Mouse (Mus musculus) forebrain, embryonic 13.5 days (tissue): ENCODE data around the gene Ryr2. TPM values are rescaled to one million over a fixed set of nuclear protein-coding genes. Genes with fewer than 3 reads are reported as not detected.

Source experiments
- ATAC-seq: fragments of 200-750 bp; cut with Nextera tagmentation; 2 replicates; pipeline ENCODE4 v1.8.0; 2017
- H3K27ac ChIP-seq: fragments of 300-500 bp; sonication (generic); 2 replicates; pipeline ENCODE4 v1.5.1; 2015; ENCODE audit warnings: inconsistent platforms, mild to moderate bottlenecking, moderate library complexity
- H3K27me3 ChIP-seq: fragments of 300-500 bp; sonication (generic); 2 replicates; pipeline ENCODE4 v1.6.1; 2015; ENCODE audit warnings: mild to moderate bottlenecking, inconsistent platforms
- H3K36me3 ChIP-seq: fragments of 300-500 bp; sonication (generic); 2 replicates; pipeline ENCODE4 v1.6.1; 2015; ENCODE audit warnings: mild to moderate bottlenecking, inconsistent platforms; ENCODE audit not compliant: poor library complexity, severe bottlenecking
- H3K4me1 ChIP-seq: fragments of 300-500 bp; sonication (generic); 2 replicates; pipeline ENCODE4 v1.6.1; 2015; ENCODE audit warnings: inconsistent platforms
- H3K4me2 ChIP-seq: fragments of 300-500 bp; sonication (generic); 2 replicates; pipeline ENCODE4 v1.6.1; 2015; ENCODE audit warnings: inconsistent platforms, mild to moderate bottlenecking, moderate library complexity
- H3K4me3 ChIP-seq: fragments of 300-500 bp; sonication (generic); 2 replicates; pipeline ENCODE4 v1.5.1; 2015; ENCODE audit warnings: mild to moderate bottlenecking, inconsistent platforms
- H3K9ac ChIP-seq: fragments of 300-500 bp; sonication (generic); 2 replicates; pipeline ENCODE4 v1.6.1; 2015; ENCODE audit warnings: mild to moderate bottlenecking, inconsistent platforms
- H3K9me3 ChIP-seq: fragments of 300-500 bp; sonication (generic); replicated peaks from 2 replicates; pipeline ENCODE4 v1.6.1; 2016; ENCODE audit warnings: inconsistent platforms
- WGBS: fragments of 180-500 bp; shearing (Covaris S2); methylation state at CpG from one replicate; pipeline ENCODE4 v1.1.7; 2015; 5-methylcytosine and 5-hydroxymethylcytosine counted together
- polyA plus RNA-seq: library from polyadenylated mRNA; unstranded; fragments of >200 nt; fragmentation: Nextera tagmentation; extraction: Ambion mirVana; gene quantifications from 2 replicates; pipeline ENCODE4 v1.2.1, GENCODE M21; 2015

Ryr2 gene
- polyA plus RNA-seq, 1 experiment from 2014 or later = 0.53 TPM

DNA sequence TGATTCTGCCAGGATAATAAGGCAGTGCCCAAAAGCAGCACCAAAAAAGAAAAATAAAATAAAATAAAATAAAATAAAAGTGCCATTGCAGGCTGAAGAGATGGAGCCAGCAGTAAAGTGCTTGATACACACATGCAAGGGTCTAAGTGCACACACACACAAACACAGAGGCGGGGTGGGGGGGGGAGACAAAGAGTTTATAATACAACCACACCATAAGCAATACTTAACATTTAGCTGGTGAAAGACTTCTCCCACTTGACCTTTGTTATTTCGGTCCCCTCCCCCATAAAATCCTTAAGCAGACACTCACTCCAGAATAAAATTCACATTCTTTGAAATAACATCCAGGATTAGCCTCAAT is 22.7 kb downstream of the Ryr2 start:
- Histone ChIP-seq H3K4me1 (0 out of 2 replicates have a peak, but pooled peaks cover 4% of the 10 kb centered on the region), H3K9me3 (no peaks in the 10 kb centered on the region), H3K27me3 (no peaks in the 10 kb centered on the region), H3K9ac (no peak overlapping the region), H3K4me2 (no peak overlapping the region), H3K36me3 (no peaks in the 10 kb centered on the region), H3K27ac (no peak overlapping the region), H3K4me3 (no peak overlapping the region)
- no peak for ATAC-seq
- WGBS = 95% methylated on average over 2 of the region's 2 CpGs

DNA sequence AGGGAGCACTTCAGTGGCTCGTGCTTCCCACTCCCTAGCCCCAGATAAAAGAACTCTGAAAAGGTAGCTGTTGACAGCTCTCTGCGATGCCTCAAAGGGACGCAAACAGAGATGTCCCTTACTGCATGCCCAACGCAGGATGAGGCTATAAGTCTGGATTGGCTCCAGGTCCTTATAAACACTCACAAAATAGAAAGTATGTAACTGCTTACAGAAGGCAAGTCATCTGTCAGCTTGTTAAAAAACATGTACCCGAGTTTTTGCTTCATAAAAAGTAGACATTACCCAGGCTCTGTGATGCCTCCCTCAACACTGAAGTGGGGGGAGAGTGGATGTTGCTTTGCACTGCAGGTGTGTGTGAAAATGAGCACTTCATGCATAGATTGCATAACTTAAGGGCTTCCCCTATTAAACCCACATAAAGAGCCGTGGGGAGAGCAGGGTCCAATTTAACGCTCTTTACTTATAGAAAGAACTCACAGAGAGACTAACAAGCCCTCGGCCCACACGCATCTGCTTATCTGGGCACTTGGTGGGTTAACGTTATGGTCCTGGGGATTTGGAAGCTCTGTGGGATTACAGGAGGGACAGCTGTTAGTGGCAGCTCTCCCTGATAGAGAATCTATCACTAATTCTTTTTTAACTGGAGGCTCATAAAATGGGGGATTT is 23.2 kb downstream of the Ryr2 start:
- no peak overlapping the region for H3K4me3 ChIP-seq

DNA sequence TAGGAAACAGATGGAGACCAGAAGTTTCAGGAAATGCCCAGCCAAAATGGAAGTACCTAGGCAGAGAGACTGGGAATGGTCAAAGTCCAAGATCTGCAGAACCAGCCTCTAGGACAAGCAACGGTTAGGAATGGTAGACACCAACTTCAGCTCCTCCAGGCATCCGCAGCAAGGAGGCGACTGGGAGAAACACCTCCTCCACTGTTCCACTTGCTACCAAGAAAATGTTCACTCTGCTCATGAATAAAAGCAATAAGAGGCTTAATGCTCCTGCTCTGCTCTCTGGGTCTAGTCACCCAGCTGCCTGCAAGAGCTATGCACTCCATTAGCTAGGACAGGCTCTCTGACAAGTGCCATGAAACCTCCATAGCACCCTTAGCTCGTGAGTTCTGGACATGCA is 26.2 kb downstream of the Ryr2 start:
- Histone ChIP-seq H3K27me3 (no peaks in the 10 kb centered on the region), H3K4me1 (0 out of 2 replicates have a peak, but pooled peaks cover 4% of the 10 kb centered on the region), H3K4me2 (no peak overlapping the region), H3K27ac (no peak overlapping the region), H3K9me3 (no peaks in the 10 kb centered on the region), H3K4me3 (no peak overlapping the region), H3K9ac (no peak overlapping the region), H3K36me3 (no peaks in the 10 kb centered on the region)
- no peak for ATAC-seq
- WGBS = 89% methylated on average over 4 of the region's 4 CpGs

More for the DNA sequence above, 23.2 kb downstream of the Ryr2 start:
- Histone ChIP-seq H3K9ac (no peak overlapping the region), H3K4me1 (0 out of 2 replicates have a peak, but pooled peaks cover 4% of the 10 kb centered on the region), H3K9me3 (no peaks in the 10 kb centered on the region), H3K4me2 (no peak overlapping the region), H3K27ac (no peak overlapping the region), H3K36me3 (no peaks in the 10 kb centered on the region), H3K27me3 (no peaks in the 10 kb centered on the region)
- 0 out of 2 replicates have a peak, but pooled peaks have one; percentile 13 for ATAC-seq
- 32% methylated on average over 10 of the region's 10 CpGs for whole genome bisulfite sequencing

DNA sequence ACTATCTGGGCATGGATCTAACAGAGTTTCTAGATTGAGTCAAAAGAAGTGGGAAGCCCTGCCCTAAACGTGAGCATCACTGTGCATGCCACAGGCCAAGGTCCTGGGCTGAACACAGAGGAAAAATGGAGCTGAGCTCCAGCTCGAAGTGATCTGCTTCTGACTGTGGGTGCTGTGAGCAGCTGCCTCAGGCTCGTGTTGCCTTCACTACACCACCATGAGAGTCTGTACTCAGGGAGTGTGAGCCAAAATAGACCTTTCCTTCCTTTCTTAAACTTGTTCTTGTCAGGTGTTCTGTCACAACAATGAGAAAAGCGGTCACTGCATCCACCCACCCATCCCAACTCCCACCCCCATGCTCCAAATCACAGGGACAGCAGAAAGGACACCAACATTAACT is 27.2 kb downstream of the Ryr2 start:
- Histone ChIP-seq H3K4me2 (no peak overlapping the region), H3K4me3 (no peak overlapping the region), H3K9me3 (no peaks in the 10 kb centered on the region), H3K27ac (no peak overlapping the region), H3K4me1 (0 out of 2 replicates have a peak, but pooled peaks cover 4% of the 10 kb centered on the region), H3K27me3 (no peaks in the 10 kb centered on the region), H3K36me3 (no peaks in the 10 kb centered on the region), H3K9ac (no peak overlapping the region)
- WGBS = 81% methylated on average over 4 of the region's 4 CpGs
- no peak for ATAC-seq

DNA sequence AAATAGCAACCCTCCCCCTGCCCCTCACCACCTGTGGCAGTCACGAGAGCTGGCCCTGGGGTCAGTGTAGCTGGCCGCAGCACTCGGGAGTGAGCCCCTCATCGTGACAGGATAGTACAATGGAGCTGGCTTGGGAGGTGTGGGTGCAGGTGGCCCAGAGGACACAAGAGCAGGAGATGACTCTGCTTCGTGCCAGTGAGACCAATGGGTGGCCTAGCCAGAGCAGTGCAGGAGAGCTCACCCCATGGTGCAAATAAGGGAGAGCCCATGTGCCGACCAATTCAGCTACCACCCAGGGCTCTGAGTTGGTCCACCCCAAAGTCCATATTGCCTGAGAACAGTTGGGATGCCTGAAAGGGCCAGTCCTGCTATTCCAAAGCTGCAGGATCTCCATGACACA is 31.8 kb downstream of the Ryr2 start:
- no peak overlapping the region for H3K27ac ChIP-seq
- no peak overlapping the region for H3K4me3 ChIP-seq
- no peak for ATAC-seq
- no peaks in the 10 kb centered on the region for H3K36me3 ChIP-seq
- H3K9me3 ChIP-seq = no peaks in the 10 kb centered on the region
- H3K9ac ChIP-seq = no peak overlapping the region
- peaks cover 11% of the 10 kb centered on the region for H3K4me1 ChIP-seq
- H3K4me2 ChIP-seq = no peak overlapping the region
- no peaks in the 10 kb centered on the region for H3K27me3 ChIP-seq
- WGBS = 81% methylated on average over 6 of the region's 6 CpGs

DNA sequence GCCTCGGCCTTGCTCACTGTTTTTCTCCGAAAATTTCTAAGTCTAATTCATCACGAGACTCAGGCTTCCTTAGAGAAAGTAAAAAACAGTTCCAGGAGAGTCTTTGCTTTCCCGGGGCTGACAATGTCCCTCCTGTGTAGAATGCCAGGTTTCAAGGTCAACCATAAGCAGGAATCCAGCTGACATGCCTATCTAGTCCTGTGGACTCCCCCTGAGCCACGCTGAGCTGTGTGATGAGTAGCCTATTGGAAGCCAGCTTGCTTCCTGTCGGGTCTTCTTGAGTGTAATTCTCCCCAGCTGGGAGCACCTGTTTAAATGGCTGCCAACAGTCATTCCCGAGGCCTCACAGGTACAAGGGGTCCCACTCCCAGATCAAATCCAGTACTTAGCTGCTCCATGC is 34.2 kb downstream of the Ryr2 start:
- no peaks in the 10 kb centered on the region for H3K36me3 ChIP-seq
- peaks cover 11% of the 10 kb centered on the region for H3K4me1 ChIP-seq
- no peak overlapping the region for H3K9ac ChIP-seq
- ATAC-seq = no peak
- H3K4me2 ChIP-seq = no peak overlapping the region
- no peaks in the 10 kb centered on the region for H3K27me3 ChIP-seq
- no peak overlapping the region for H3K27ac ChIP-seq
- H3K4me3 ChIP-seq = no peak overlapping the region
- 52% methylated on average over 7 of the region's 7 CpGs for WGBS
- H3K9me3 ChIP-seq = no peaks in the 10 kb centered on the region

DNA sequence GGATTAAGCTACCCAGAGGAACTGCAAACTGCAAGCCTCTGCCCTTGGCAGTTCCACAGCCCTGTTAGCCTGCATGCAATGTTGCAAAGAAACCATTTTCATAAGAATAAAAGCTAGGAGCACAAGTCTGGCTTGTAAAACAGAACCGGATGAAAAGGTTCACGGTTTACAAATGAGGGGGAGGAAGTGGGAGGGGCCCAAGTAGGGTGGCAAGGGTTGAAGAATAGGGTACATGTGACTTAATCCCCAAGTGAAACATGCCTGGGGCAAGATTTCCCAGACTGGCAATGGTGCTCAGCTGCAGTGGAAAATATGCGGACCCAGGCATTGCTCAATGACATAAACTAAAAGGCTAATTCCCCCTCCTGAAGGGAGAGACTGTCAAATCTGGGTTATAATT is 34.6 kb downstream of the Ryr2 start:
- no peaks in the 10 kb centered on the region for H3K27me3 ChIP-seq
- peaks cover 11% of the 10 kb centered on the region for H3K4me1 ChIP-seq
- WGBS = 15% methylated on average over 3 of the region's 3 CpGs
- H3K4me2 ChIP-seq = no peak overlapping the region
- no peaks in the 10 kb centered on the region for H3K9me3 ChIP-seq
- no peaks in the 10 kb centered on the region for H3K36me3 ChIP-seq
- H3K4me3 ChIP-seq = no peak overlapping the region
- H3K27ac ChIP-seq = no peak overlapping the region
- H3K9ac ChIP-seq = no peak overlapping the region
- peak; percentile 77 for ATAC-seq

DNA sequence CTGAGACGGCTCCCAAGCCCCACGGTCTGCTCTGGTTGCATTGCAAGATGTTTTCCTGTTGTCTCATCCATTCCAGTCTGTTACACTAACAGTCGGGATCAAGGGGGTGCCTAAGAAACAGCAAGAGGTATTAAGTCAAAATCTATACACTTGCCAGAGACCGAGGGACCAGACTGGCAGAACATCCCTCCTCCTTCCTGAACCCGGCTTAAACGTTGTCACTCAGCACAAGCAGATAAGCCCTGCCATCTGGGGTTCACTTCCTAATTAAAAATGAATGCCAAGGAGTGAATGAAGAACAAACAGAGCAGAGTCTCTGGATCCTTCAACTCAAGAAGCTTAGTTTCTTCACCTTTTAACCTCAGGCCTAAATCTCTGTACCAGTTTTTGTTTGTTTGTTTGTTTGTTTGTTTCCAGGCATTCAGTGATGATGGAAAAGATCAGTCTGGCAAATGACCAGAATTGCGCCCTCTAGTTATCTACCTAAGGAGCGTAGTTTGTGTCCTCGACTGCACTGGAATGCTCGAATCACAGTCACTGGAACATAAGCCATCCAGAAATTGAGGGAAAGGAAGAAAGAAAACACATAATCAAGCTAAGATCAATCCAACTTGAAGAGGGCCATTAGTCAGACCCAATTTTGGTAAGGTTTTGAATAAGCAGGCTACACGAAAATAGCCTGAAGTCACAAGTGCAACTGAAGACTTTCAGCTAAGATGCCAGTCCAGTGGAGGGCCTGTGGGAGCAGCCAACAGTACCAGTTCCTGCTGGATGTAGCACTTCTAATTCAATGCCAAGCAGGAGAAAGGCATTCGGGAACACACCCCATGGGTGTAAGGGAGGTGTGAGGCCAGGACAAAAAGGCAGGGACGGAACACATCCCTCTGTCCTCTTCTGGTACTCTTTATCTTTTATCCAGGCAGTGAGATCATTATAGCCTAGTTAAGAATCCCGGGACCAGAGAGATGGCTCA is 36.3 kb downstream of the Ryr2 start:
- H3K27ac ChIP-seq = no peak overlapping the region
- WGBS = 77% methylated on average over 14 of the region's 14 CpGs
- ATAC-seq = 0 out of 2 replicates have a peak, but pooled peaks have one; percentile 9
- H3K36me3 ChIP-seq = no peaks in the 10 kb centered on the region
- no peaks in the 10 kb centered on the region for H3K27me3 ChIP-seq
- H3K4me2 ChIP-seq = no peak overlapping the region
- H3K4me3 ChIP-seq = no peak overlapping the region
- peaks cover 11% of the 10 kb centered on the region for H3K4me1 ChIP-seq
- no peaks in the 10 kb centered on the region for H3K9me3 ChIP-seq
- H3K9ac ChIP-seq = no peak overlapping the region

DNA sequence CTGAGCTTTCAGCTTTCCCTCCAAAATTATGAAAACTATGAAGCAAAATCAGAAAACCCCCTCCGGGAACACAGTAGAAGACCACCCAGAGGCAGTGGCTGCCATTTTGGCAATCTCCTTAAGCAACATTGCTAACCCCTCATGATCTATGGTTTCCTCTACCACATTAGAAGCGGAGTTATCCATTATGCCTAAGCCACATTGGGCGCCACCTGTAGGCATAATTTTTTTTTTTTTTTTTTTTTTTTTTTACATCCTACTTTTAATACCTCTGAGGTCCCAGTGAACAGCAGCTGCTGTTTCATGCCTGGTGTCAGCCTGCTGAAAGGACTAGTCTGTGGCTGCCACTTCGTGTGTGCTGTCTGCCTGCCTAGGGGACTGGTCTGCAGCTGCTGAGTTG is 42.2 kb downstream of the Ryr2 start:
- Histone ChIP-seq H3K9ac (no peak overlapping the region), H3K36me3 (no peaks in the 10 kb centered on the region), H3K4me1 (no peaks in the 10 kb centered on the region), H3K4me3 (no peak overlapping the region), H3K4me2 (no peak overlapping the region), H3K9me3 (no peaks in the 10 kb centered on the region), H3K27me3 (no peaks in the 10 kb centered on the region), H3K27ac (no peak overlapping the region)
- 85% methylated on average over 4 of the region's 4 CpGs for WGBS
- ATAC-seq = no peak

DNA sequence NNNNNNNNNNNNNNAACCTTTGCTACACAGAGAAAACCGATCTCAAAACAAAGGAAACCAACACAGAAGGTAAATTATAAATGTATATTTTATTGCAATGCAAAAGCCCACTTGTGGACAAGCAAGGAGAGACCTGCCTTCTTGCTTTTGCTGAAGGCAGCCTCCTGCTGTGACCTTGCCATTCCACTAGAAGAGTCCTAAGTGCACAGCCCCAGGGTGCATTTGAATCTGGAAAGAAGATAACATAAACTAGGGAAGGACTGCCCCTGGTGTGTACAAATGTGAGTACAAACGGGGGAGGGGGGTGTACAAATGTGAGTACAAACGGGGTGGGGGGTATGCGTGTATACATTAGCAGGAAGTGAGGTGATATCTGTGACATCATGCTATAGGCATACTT is 43.2 kb downstream of the Ryr2 start:
- no peak for ATAC-seq
- H3K27me3 ChIP-seq = no peaks in the 10 kb centered on the region
- no peak overlapping the region for H3K27ac ChIP-seq
- H3K4me1 ChIP-seq = no peaks in the 10 kb centered on the region
- H3K4me3 ChIP-seq = no peak overlapping the region
- no peak overlapping the region for H3K9ac ChIP-seq
- no peaks in the 10 kb centered on the region for H3K36me3 ChIP-seq
- WGBS = 66% methylated on average over 4 of the region's 4 CpGs
- no peaks in the 10 kb centered on the region for H3K9me3 ChIP-seq
- no peak overlapping the region for H3K4me2 ChIP-seq

DNA sequence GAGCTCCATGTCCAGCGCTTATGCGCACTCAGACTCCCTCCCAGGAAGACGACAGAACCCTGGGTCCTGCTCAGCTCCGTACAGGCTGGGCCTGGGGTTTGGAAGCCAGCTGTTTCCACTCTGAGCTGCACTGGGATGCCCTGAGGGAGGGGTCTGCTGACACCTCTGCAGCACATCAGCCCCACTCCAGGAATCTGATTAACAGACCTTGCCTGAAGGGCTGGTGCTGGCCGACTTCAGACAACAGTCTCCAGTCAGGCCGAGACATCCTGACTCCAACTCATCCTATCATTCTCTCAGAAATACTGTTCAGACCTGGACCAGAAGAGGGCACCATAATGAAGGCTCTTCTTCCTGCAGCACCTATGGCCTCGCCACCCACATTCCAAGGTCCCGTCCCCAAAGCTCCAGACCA is 49.4 kb downstream of the Ryr2 start:
- H3K9ac ChIP-seq = no peak overlapping the region
- 76% methylated on average over 8 of the region's 8 CpGs for WGBS
- H3K4me1 ChIP-seq = no peaks in the 10 kb centered on the region
- H3K27ac ChIP-seq = no peak overlapping the region
- no peak overlapping the region for H3K4me2 ChIP-seq
- no peak for ATAC-seq
- H3K4me3 ChIP-seq = no peak overlapping the region
- H3K9me3 ChIP-seq = no peaks in the 10 kb centered on the region
- no peaks in the 10 kb centered on the region for H3K27me3 ChIP-seq
- no peaks in the 10 kb centered on the region for H3K36me3 ChIP-seq

DNA sequence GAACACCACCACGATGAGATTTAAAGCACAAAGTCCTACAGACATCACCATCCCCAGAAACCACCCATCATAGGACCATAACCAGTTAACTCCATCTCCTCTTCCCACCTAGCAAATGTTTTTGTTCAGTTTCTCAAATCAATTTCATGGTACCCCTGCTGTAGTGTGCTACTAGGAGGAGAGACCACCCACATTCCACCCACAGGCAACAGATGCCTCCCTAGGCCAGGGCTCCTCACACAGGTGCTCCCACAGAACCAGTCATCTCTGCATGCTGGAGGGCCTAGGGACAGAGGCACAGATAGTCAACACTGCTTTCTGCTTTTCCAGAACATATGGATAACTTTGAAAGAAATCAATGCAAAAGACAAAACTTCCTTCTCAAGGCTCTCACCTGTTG is 50.8 kb downstream of the Ryr2 start:
- Histone ChIP-seq H3K9ac (no peak overlapping the region), H3K36me3 (no peaks in the 10 kb centered on the region), H3K4me2 (no peak overlapping the region), H3K27ac (no peak overlapping the region), H3K4me1 (no peaks in the 10 kb centered on the region), H3K27me3 (no peaks in the 10 kb centered on the region), H3K9me3 (no peaks in the 10 kb centered on the region), H3K4me3 (no peak overlapping the region)
- ATAC-seq = no peak
- WGBS = 84% methylated on average over 1 of the region's 1 CpGs
